Mouse (Mus musculus): Measurements from ENCODE around the gene Lpin1.

The Lpin1 gene

GRCm38 (mm10) chr12:16527941-16528340, 82.8 kb downstream of the Lpin1 start:
- DNase-seq (ENCODE audit: low read depth, low spot score) = no peak

- no peak for DNase-seq (ENCODE audit: low read depth, low spot score)
These were observed 83.9 kb downstream of the Lpin1 start for GRCm38 (mm10) chr12:16526862-16527261.

GRCm38 (mm10) chr12:16526134-16526533, 84.6 kb downstream of the Lpin1 start:
- DNase-seq (ENCODE audit: low read depth, low spot score) = no peak

- peak; percentile 47 for DNase-seq (ENCODE audit: low read depth, low spot score)
These were observed 95.6 kb downstream of the Lpin1 start for GRCm38 (mm10) chr12:16515183-16515582.

- no peak for DNase-seq (ENCODE audit: low read depth, low spot score)
These were observed 97.8 kb downstream of the Lpin1 start for GRCm38 (mm10) chr12:16512991-16513390.

- DNase-seq (ENCODE audit: low read depth, low spot score) = no peak
These were observed 101.5 kb downstream of the Lpin1 start for GRCm38 (mm10) chr12:16509122-16509752.

GRCm38 (mm10) chr12:16506796-16507790, 103.7 kb downstream of the Lpin1 start:
- DNase-seq (ENCODE audit: low read depth, low spot score) = no peak

GRCm38 (mm10) chr12:16504244-16504643, 106.5 kb downstream of the Lpin1 start:
- no peak for DNase-seq (ENCODE audit: low read depth, low spot score)

GRCm38 (mm10) chr12:16497960-16498359, 112.8 kb downstream of the Lpin1 start:
- no peak for DNase-seq (ENCODE audit: low read depth, low spot score)

- no peak for DNase-seq (ENCODE audit: low read depth, low spot score)
These were observed 118.1 kb downstream of the Lpin1 start for GRCm38 (mm10) chr12:16492713-16493112.

- peak; percentile 21 for DNase-seq (ENCODE audit: low read depth, low spot score)
These were observed 121.9 kb downstream of the Lpin1 start for GRCm38 (mm10) chr12:16488899-16489298.

- DNase-seq (ENCODE audit: low read depth, low spot score) = no peak
These were observed 123.3 kb downstream of the Lpin1 start for GRCm38 (mm10) chr12:16487453-16487852.
